Mouse (Mus musculus): ENCODE results near the gene Fmo6.

DNA sequence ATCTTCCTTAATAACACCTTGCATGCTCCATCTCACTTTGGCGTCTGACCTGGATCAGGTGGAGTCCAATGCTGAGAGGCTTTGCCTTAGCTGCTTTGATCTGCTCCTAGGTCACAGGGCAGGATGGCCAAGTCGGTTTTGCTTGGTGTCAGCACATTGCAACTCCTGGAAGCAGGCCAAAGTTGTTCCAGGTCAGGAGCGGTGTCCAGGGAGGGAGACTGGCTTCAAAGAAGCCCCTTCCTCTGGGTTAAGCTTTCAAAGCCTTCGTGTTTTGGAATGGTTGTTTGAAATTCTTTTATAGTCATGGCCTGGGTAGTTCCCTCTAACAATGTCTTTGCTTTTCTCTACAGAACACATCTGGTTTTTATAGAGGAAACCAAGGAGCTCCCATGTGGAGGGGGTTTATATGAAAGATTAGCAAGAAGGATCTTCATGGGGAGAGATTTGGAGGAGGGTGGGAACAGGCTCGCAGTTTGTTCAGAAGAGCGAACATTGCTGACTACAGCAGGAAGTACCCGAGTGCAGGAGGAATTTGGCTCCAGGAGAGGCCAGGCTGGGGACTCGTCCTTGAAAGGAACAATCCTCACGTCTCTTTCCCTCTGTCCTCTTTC is 65.5 kb downstream of the Fmo6 start:
- TF ChIP-seq CTCF (IDR thresholded peaks at IDR 0.05; ENCODE audit: control insufficient read depth, insufficient read depth, insufficient read length) = no peak
- no peak for TF ChIP-seq MAX (IDR thresholded peaks at IDR 0.05)
- no peak for TF ChIP-seq CEBPB (IDR thresholded peaks at IDR 0.05; ENCODE audit: low read depth)
- no peak for TF ChIP-seq USF1 (IDR thresholded peaks at IDR 0.05; ENCODE audit: low read depth)
- TF ChIP-seq FOSL1 (IDR thresholded peaks at IDR 0.05; ENCODE audit: insufficient read depth, low read length, poor library complexity, severe bottlenecking) = no peak
- TF ChIP-seq MYOD1 (IDR thresholded peaks at IDR 0.05; ENCODE audit: control insufficient read depth, insufficient read length, low read depth) = no peak
